Mouse (Mus musculus): ENCODE measurements around the gene Sft2d2. TPM values are rescaled to one million over a fixed set of nuclear protein-coding genes. Genes with fewer than 3 reads are reported as not detected.
A peak's percentile ranks its signal among the peaks of the same experiment; 100 is the strongest.

Sft2d2 gene
- polyA plus RNA-seq, 1 experiment from 2014 or later: 14.1 TPM

- no peaks in the 10 kb centered on the region for H3K27me3 ChIP-seq (replicated peaks; ENCODE audit: control insufficient read depth, insufficient read depth, low read length)
- WGBS: 67% methylated on average over 5 of the region's 5 CpGs
- H3K4me3 ChIP-seq (ENCODE audit: low read depth, low read length): no peak overlapping the region
- H3K27ac ChIP-seq (ENCODE audit: low read depth, low read length): no peak overlapping the region
- DNase-seq (ENCODE audit: low spot score) (no peak), ATAC-seq (replicated peaks; ENCODE audit: low FRiP score) (no peak)
- no peaks in the 10 kb centered on the region for H3K9me3 ChIP-seq (ENCODE audit: control insufficient read depth, low read length)
- no peak overlapping the region for H3K9ac ChIP-seq (ENCODE audit: low read depth, low read length)
- no peaks in the 10 kb centered on the region for H3K36me3 ChIP-seq (ENCODE audit: control insufficient read depth, insufficient read depth, low read length)
- H3K4me2 ChIP-seq: no peak overlapping the region
- H3K4me1 ChIP-seq (replicated peaks; ENCODE audit: control insufficient read depth, insufficient read depth, low read length): no peaks in the 10 kb centered on the region
Measured at GRCm38 (mm10) chr1:165133279-165133678, 61.0 kb downstream of the Sft2d2 start.

DNA sequence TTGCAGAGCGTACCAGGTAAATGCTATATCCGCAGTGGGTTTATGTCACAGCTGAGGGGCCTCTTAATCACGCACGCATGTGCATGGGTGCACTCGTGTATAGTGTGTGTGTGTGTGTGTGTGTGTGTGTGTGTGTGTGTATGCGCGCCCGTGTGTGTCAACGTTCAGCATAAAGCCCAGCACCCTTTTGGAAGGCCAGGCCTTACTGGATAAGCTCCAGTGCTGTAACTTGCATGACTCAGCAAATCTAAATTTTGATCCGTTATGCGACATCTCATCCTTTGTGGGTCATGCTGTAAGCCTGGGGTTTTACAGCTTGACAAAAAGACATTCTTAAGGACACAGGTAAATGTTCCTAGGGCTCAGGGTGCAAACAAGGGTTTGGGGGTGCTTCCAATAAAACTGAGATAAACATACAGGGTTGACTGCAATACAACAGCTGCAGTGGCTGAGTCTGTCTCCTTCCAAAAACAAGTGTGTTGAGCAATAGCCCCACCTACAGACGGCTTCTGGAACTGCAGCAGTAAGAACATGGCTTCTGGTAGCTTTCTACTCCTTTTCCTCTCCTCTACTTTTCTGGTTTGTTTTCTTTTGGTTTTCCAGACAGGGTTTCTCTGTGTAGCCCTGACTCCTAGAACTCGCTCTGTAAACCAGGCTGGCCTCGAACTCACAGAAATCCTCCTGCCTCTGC, 61.9 kb downstream of the Sft2d2 start:
- H3K27ac ChIP-seq (ENCODE audit: low read depth, low read length): no peak overlapping the region
- H3K36me3 ChIP-seq (ENCODE audit: control insufficient read depth, insufficient read depth, low read length): no peaks in the 10 kb centered on the region
- H3K4me1 ChIP-seq (replicated peaks; ENCODE audit: control insufficient read depth, insufficient read depth, low read length): no peaks in the 10 kb centered on the region
- H3K27me3 ChIP-seq (replicated peaks; ENCODE audit: control insufficient read depth, insufficient read depth, low read length): no peaks in the 10 kb centered on the region
- H3K4me3 ChIP-seq (ENCODE audit: low read depth, low read length): no peak overlapping the region
- 65% methylated on average over 14 of the region's 14 CpGs for WGBS
- ATAC-seq (replicated peaks; ENCODE audit: low FRiP score): peak; percentile 67
- no peak overlapping the region for H3K9ac ChIP-seq (ENCODE audit: low read depth, low read length)
- H3K9me3 ChIP-seq (ENCODE audit: control insufficient read depth, low read length): no peaks in the 10 kb centered on the region
- no peak overlapping the region for H3K4me2 ChIP-seq
- peak; percentile 66 for DNase-seq (ENCODE audit: low spot score)

DNA sequence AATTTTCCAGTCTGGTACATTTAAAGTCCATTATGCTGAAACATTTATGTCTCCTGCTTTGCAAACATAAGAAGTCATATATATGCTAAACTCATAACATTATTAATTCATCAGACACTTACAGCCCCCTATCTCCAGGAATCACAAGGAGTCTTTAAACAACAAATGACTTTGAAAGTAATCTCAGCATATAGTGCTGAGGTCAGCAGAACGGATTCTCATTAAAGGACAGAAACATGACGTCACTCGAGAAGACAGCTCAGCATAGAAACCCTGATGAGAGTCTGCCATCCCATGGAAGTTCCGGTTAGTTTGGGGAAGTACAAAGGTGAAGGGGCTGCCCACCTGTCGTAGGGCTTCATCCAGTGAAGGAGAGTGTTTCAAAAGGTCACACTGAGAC, 64.7 kb downstream of the Sft2d2 start:
- no peaks in the 10 kb centered on the region for H3K27me3 ChIP-seq (replicated peaks; ENCODE audit: control insufficient read depth, insufficient read depth, low read length)
- no peak overlapping the region for H3K4me3 ChIP-seq (ENCODE audit: low read depth, low read length)
- H3K36me3 ChIP-seq (ENCODE audit: control insufficient read depth, insufficient read depth, low read length): no peaks in the 10 kb centered on the region
- H3K9ac ChIP-seq (ENCODE audit: low read depth, low read length): no peak overlapping the region
- no peak overlapping the region for H3K27ac ChIP-seq (ENCODE audit: low read depth, low read length)
- H3K9me3 ChIP-seq (ENCODE audit: control insufficient read depth, low read length): no peaks in the 10 kb centered on the region
- DNase-seq (ENCODE audit: low spot score) (no peak), ATAC-seq (replicated peaks; ENCODE audit: low FRiP score) (no peak)
- no peak overlapping the region for H3K4me2 ChIP-seq
- 63% methylated on average over 5 of the region's 5 CpGs for WGBS
- no peaks in the 10 kb centered on the region for H3K4me1 ChIP-seq (replicated peaks; ENCODE audit: control insufficient read depth, insufficient read depth, low read length)

Other genes starting within 250 kb of the Sft2d2 start
- 0.18 TPM in 1 of 2 replicates, not detected in the other for gene Tbx19, start 33.7 kb downstream of the Sft2d2 start, polyA plus RNA-seq (2014; fragmentation: Nextera tagmentation; extraction: Ambion mirVana)
- gene Tiprl, start 42.6 kb upstream of the Sft2d2 start, polyA plus RNA-seq (2014; fragmentation: Nextera tagmentation; extraction: Ambion mirVana): 73.0 and 90.6 TPM in 2 replicates
- 0.48 and 0.58 TPM in 2 replicates for gene Gpr161, start 101.4 kb upstream of the Sft2d2 start, polyA plus RNA-seq (2014; fragmentation: Nextera tagmentation; extraction: Ambion mirVana)

Data from liver, embryonic 11.5 days (tissue).